Mouse (Mus musculus): ENCODE data around the gene Abcd1. TPM values are rescaled to one million over a fixed set of nuclear protein-coding genes. Genes with fewer than 3 reads are reported as not detected.
"Not testable (repeated sequence)": the region's sequence is repeated elsewhere in the genome, so short reads cannot be mapped to it uniquely, and the experiment has no call there.

The Abcd1 gene
- polyA plus RNA-seq, 1 experiment from 2014 or later = 8.1 TPM

DNA sequence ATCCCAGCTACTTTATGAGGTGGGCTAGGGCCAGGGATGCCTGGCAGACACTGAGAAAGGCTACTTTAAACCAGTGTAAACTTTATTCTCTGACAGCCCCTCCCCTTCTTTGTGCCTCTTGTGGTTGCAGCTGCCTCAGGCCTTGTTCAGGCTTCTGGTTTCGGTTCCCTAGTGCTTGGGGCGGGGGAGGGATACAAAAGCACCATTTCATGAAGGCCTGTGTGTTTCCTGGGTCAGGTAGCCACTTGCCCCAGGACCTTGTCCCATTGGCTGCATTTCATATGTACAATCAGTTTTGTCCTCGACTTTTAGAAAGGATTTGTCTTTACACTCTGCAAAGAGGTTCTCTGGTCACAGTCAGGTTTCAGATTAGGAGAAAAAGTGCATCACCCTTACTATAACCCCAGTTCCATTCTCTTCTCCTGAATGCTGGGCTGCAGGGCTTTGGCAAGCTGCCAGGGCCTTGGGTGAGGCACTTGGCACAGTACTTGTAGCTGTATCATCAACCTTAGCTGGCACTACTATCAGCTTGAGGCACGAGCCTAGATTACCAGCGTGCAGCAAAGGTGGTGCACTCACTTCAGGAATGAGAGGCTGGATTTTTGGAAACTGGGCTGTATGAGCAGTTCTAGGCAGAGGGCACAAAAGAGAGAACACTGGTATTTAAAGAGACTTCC, 2.4 kb downstream of the Abcd1 start:
- 0 out of 2 replicates have a peak overlapping the region, but pooled peaks have one; percentile 29 for H3K27ac ChIP-seq (ENCODE audit: low read depth, low read length)
- H3K4me2 ChIP-seq = peak overlapping the region; percentile 16
- H3K36me3 ChIP-seq (ENCODE audit: control insufficient read depth, insufficient read depth, low read length) = no peaks in the 10 kb centered on the region
- no peak overlapping the region for H3K4me3 ChIP-seq (ENCODE audit: low read depth, low read length)
- H3K27me3 ChIP-seq (ENCODE audit: control insufficient read depth, insufficient read depth, low read length) = no peaks in the 10 kb centered on the region; the same call in 1 of the 2 replicates
- 0 out of 2 replicates have a peak overlapping the region, but pooled peaks have one; percentile 10 for H3K9ac ChIP-seq (ENCODE audit: low read depth, low read length)
- no peak for ATAC-seq (replicated peaks; ENCODE audit: insufficient number of reproducible peaks, low FRiP score, low TSS enrichment)
- no peaks in the 10 kb centered on the region for H3K9me3 ChIP-seq (replicated peaks; ENCODE audit: control insufficient read depth, low read length)
- H3K4me1 ChIP-seq (ENCODE audit: control insufficient read depth, insufficient read depth, low read length) = peaks cover 8% of the 10 kb centered on the region; the same call in 1 of the 2 replicates
- WGBS (ENCODE audit: insufficient replicate concordance) = 46% methylated on average over 5 of the region's 5 CpGs

GRCm38 (mm10) chrX:73730908-73731307, 14.5 kb downstream of the Abcd1 start:
- H3K36me3 ChIP-seq (ENCODE audit: control insufficient read depth, insufficient read depth, low read length) = peaks cover 2% of the 10 kb centered on the region; the same call in 1 of the 2 replicates
- no peaks in the 10 kb centered on the region for H3K27me3 ChIP-seq (ENCODE audit: control insufficient read depth, insufficient read depth, low read length)
- H3K27ac ChIP-seq (ENCODE audit: low read depth, low read length) = no peak overlapping the region
- no peaks in the 10 kb centered on the region for H3K4me1 ChIP-seq (ENCODE audit: control insufficient read depth, insufficient read depth, low read length)
- H3K9ac ChIP-seq (ENCODE audit: low read depth, low read length) = no peak overlapping the region
- WGBS (ENCODE audit: insufficient replicate concordance) = 59% methylated on average over 1 of the region's 1 CpGs
- no peak overlapping the region for H3K4me2 ChIP-seq
- ATAC-seq (replicated peaks; ENCODE audit: insufficient number of reproducible peaks, low FRiP score, low TSS enrichment) = no peak
- H3K4me3 ChIP-seq (ENCODE audit: low read depth, low read length) = no peak overlapping the region
- H3K9me3 ChIP-seq (replicated peaks; ENCODE audit: control insufficient read depth, low read length) = no peaks in the 10 kb centered on the region

DNA sequence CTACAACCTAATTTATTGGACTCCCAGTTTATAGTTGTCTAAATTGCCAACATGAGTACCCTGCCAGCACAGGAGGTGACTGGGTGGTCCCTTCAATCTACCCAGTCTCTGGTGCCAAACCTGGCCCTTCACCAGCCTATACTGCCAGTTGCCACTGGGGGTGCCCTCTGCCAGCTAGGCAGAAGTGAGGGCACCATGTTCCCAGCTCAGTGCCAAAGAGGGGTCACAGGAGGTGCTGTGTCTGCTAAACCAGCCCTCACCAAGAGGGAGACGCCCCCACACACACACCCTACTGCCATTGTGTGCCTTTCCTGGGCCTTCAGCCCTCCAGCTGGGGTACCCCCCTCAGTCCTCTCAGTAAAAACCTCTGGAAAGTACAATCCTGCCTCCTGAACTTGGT, 21.8 kb downstream of the Abcd1 start:
- ATAC-seq (replicated peaks; ENCODE audit: insufficient number of reproducible peaks, low FRiP score, low TSS enrichment) = no peak
- Histone ChIP-seq H3K9ac (ENCODE audit: low read depth, low read length) (no peak overlapping the region), H3K4me1 (ENCODE audit: control insufficient read depth, insufficient read depth, low read length) (no peaks in the 10 kb centered on the region), H3K27me3 (ENCODE audit: control insufficient read depth, insufficient read depth, low read length) (no peaks in the 10 kb centered on the region; the same call in 1 of the 2 replicates), H3K27ac (ENCODE audit: low read depth, low read length) (no peak overlapping the region), H3K36me3 (ENCODE audit: control insufficient read depth, insufficient read depth, low read length) (no peaks in the 10 kb centered on the region), H3K9me3 (replicated peaks; ENCODE audit: control insufficient read depth, low read length) (no peaks in the 10 kb centered on the region), H3K4me3 (ENCODE audit: low read depth, low read length) (no peak overlapping the region), H3K4me2 (no peak overlapping the region)
- 41% methylated on average over 1 of the region's 1 CpGs for WGBS (ENCODE audit: insufficient replicate concordance)

DNA sequence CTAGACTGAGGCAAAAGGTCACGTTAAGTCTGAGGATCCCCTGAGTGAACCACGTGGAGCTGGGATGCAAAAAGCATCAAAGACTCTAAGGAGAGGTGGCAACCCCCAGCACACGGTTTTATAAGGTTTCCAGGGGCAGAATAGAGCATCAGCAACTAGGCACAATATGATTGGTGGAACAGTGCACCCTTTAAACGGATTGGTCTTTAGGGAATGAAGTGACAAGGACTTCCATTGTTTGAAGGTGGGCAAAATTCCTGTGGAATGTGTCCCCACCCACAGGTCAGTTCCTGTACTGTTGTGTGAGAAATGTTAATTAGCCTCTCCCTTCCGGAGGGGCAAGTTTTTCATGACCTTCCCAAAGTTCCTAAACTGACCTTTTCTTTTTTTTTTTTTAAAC, 22.8 kb downstream of the Abcd1 start:
- H3K9ac ChIP-seq (ENCODE audit: low read depth, low read length) = no peak overlapping the region
- H3K4me1 ChIP-seq (ENCODE audit: control insufficient read depth, insufficient read depth, low read length) = no peaks in the 10 kb centered on the region
- no peaks in the 10 kb centered on the region for H3K9me3 ChIP-seq (replicated peaks; ENCODE audit: control insufficient read depth, low read length)
- H3K36me3 ChIP-seq (ENCODE audit: control insufficient read depth, insufficient read depth, low read length) = no peaks in the 10 kb centered on the region
- no peaks in the 10 kb centered on the region; the same call in 1 of the 2 replicates for H3K27me3 ChIP-seq (ENCODE audit: control insufficient read depth, insufficient read depth, low read length)
- H3K4me3 ChIP-seq (ENCODE audit: low read depth, low read length) = no peak overlapping the region
- 65% methylated on average over 5 of the region's 5 CpGs for WGBS (ENCODE audit: insufficient replicate concordance)
- H3K4me2 ChIP-seq = no peak overlapping the region
- no peak overlapping the region for H3K27ac ChIP-seq (ENCODE audit: low read depth, low read length)
- no peak for ATAC-seq (replicated peaks; ENCODE audit: insufficient number of reproducible peaks, low FRiP score, low TSS enrichment)

DNA sequence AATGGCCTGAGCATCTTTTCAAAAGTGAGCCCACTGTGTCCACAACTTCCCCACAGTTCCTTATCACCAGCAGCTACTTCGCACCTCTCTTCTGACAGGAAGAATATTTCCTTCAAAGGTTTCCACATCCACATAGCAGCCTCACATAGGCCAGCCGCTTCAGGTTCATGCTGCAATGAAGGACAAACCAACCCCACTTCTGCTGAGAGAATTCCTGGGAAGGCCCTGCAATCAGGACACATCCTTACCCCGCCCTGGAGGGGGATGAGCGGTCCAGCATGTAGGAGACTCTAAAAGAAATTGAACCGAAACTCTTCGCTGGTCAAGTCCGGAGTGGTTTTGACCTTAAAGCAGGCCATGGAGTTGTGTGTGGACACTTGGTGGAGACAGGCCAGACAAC, 23.4 kb downstream of the Abcd1 start:
- not testable (repeated sequence) for ATAC-seq (replicated peaks; ENCODE audit: insufficient number of reproducible peaks, low FRiP score, low TSS enrichment); H3K9ac ChIP-seq (ENCODE audit: low read depth, low read length); H3K36me3 ChIP-seq (ENCODE audit: control insufficient read depth, insufficient read depth, low read length); H3K4me3 ChIP-seq (ENCODE audit: low read depth, low read length); H3K4me2 ChIP-seq; H3K4me1 ChIP-seq (ENCODE audit: control insufficient read depth, insufficient read depth, low read length); H3K27me3 ChIP-seq (ENCODE audit: control insufficient read depth, insufficient read depth, low read length); H3K9me3 ChIP-seq (replicated peaks; ENCODE audit: control insufficient read depth, low read length); H3K27ac ChIP-seq (ENCODE audit: low read depth, low read length)
- WGBS (ENCODE audit: insufficient replicate concordance) = 82% methylated on average over 7 of the region's 7 CpGs

GRCm38 (mm10) chrX:73744774-73745481, 28.5 kb downstream of the Abcd1 start:
- no peaks in the 10 kb centered on the region for H3K4me1 ChIP-seq (ENCODE audit: control insufficient read depth, insufficient read depth, low read length)
- H3K36me3 ChIP-seq (ENCODE audit: control insufficient read depth, insufficient read depth, low read length) = no peaks in the 10 kb centered on the region
- no peaks in the 10 kb centered on the region for H3K27me3 ChIP-seq (ENCODE audit: control insufficient read depth, insufficient read depth, low read length)
- 54% methylated on average over 1 of the region's 1 CpGs for WGBS (ENCODE audit: insufficient replicate concordance)
- no peak overlapping the region for H3K4me2 ChIP-seq
- H3K9ac ChIP-seq (ENCODE audit: low read depth, low read length) = no peak overlapping the region
- no peak overlapping the region for H3K27ac ChIP-seq (ENCODE audit: low read depth, low read length)
- no peak for ATAC-seq (replicated peaks; ENCODE audit: insufficient number of reproducible peaks, low FRiP score, low TSS enrichment)
- no peaks in the 10 kb centered on the region for H3K9me3 ChIP-seq (replicated peaks; ENCODE audit: control insufficient read depth, low read length)
- H3K4me3 ChIP-seq (ENCODE audit: low read depth, low read length) = no peak overlapping the region

- H3K9ac ChIP-seq (ENCODE audit: low read depth, low read length) = no peak overlapping the region
- no peaks in the 10 kb centered on the region for H3K36me3 ChIP-seq (ENCODE audit: control insufficient read depth, insufficient read depth, low read length)
- H3K27me3 ChIP-seq (ENCODE audit: control insufficient read depth, insufficient read depth, low read length) = no peaks in the 10 kb centered on the region
- 89% methylated on average over 1 of the region's 1 CpGs for WGBS (ENCODE audit: insufficient replicate concordance)
- H3K4me3 ChIP-seq (ENCODE audit: low read depth, low read length) = no peak overlapping the region
- no peak overlapping the region for H3K27ac ChIP-seq (ENCODE audit: low read depth, low read length)
- no peaks in the 10 kb centered on the region for H3K4me1 ChIP-seq (ENCODE audit: control insufficient read depth, insufficient read depth, low read length)
- no peak overlapping the region for H3K4me2 ChIP-seq
- no peaks in the 10 kb centered on the region for H3K9me3 ChIP-seq (replicated peaks; ENCODE audit: control insufficient read depth, low read length)
- ATAC-seq (replicated peaks; ENCODE audit: insufficient number of reproducible peaks, low FRiP score, low TSS enrichment) = no peak
Measured at GRCm38 (mm10) chrX:73748977-73749376, 32.6 kb downstream of the Abcd1 start.

GRCm38 (mm10) chrX:73756334-73757140, 40.1 kb downstream of the Abcd1 start, which contains the start of gene Plxnb3:
Plxnb3 (plus strand) TSS chrX:73757090.
- Histone ChIP-seq H3K9ac (ENCODE audit: low read depth, low read length) (no peak within 1 kb of the TSS), H3K27me3 (ENCODE audit: control insufficient read depth, insufficient read depth, low read length) (0 out of 2 replicates have a peak, but pooled peaks cover 2% of the 10 kb centered on the region), H3K27ac (ENCODE audit: low read depth, low read length) (no peak within 1 kb of the TSS), H3K4me2 (no peak within 1 kb of the TSS), H3K4me3 (ENCODE audit: low read depth, low read length) (no peak within 1 kb of the TSS), H3K4me1 (ENCODE audit: control insufficient read depth, insufficient read depth, low read length) (no peaks in the 10 kb centered on the region), H3K36me3 (ENCODE audit: control insufficient read depth, insufficient read depth, low read length) (no peaks in the 10 kb centered on the region), H3K9me3 (replicated peaks; ENCODE audit: control insufficient read depth, low read length) (no peaks in the 10 kb centered on the region)
- no peak for ATAC-seq (replicated peaks; ENCODE audit: insufficient number of reproducible peaks, low FRiP score, low TSS enrichment)
- WGBS (ENCODE audit: insufficient replicate concordance) = 62% methylated on average over 5 of the region's 5 CpGs

All from heart, embryonic 11.5 days (tissue).